Mouse (Mus musculus): Measurements from ENCODE around the gene Med27.

GRCm38 (mm10) chr2:29418498-29418897, 71.9 kb downstream of the Med27 start:
- no peak for TF ChIP-seq POLR2A (IDR thresholded peaks at IDR 0.05; ENCODE audit: insufficient read depth, low read length)
- no peak for TF ChIP-seq CTCF (IDR thresholded peaks at IDR 0.05; ENCODE audit: low read depth, low read length)
- TF ChIP-seq EP300 (IDR thresholded peaks at IDR 0.05; ENCODE audit: insufficient read depth, low read depth, low read length): no peak
